Mouse (Mus musculus) thymus, adult 18-20 months (tissue): ENCODE data around the gene Rnf19b.

Source experiments
- DNase-seq, 2 experiments: peaks; one replicate each; pipeline ENCODE4 v3.0.0; 2022; ENCODE audit warnings: mixed read lengths in 2 of 2

The Rnf19b gene

DNA sequence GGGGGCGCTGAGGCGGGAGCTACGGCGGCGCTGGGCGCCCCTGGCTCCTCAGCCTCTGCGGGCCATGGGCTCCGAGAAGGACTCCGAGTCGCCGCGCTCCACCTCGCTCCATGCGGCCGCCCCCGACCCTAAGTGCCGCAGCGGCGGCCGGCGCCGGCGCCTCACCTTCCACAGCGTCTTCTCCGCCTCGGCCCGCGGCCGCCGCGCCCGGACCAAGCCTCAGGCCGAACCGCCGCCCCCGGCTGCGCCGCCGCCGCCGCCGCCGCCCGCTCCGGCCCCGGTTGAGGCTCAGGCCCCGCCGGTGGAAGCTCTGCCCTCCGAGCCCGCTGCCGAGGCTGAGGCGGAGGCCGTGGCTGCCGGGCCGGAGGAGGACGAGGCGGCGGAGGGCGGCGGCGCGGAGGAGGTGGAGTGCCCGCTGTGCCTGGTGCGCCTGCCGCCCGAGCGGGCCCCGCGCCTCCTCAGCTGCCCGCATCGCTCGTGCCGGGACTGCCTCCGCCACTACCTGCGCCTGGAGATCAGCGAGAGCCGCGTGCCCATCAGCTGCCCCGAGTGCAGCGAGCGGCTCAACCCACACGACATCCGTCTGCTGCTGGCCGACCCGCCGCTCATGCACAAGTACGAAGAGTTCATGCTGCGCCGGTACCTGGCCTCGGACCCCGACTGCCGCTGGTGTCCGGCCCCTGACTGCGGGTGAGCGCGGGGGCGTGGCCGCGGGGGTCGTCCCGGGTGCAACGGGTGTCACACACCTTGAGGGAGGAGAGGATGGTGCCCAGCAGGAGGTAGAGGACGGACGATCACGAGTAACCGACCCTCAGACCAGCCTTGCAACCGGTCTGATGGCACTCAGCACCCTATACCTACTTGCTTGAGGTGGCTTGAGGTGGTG, at the start of gene Rnf19b:
TSS of gene Rnf19b (plus strand) at position 65 of the 886 bp plus-strand sequence.
- peak; percentile 28 to 49 for DNase-seq

DNA sequence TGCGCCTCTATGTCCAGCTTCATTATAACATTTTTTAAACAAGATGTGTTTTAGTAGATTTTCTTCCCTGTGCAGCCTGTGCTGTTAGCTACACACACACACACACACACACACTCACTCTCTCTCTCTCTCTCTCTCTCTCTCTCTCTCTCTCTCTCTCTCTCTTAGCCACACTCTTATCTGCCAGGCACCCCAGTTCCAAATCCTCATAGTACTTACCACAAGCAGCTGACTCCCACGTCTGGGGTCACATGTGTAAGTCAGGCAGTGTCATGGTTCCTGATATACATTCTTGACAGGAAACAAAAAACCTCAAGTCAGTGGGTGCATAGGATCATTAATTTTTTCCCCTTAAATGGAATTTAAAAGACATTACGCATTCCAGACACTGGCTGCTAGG, 49.4 kb upstream of the Rnf19b start:
- no peak for DNase-seq

DNA sequence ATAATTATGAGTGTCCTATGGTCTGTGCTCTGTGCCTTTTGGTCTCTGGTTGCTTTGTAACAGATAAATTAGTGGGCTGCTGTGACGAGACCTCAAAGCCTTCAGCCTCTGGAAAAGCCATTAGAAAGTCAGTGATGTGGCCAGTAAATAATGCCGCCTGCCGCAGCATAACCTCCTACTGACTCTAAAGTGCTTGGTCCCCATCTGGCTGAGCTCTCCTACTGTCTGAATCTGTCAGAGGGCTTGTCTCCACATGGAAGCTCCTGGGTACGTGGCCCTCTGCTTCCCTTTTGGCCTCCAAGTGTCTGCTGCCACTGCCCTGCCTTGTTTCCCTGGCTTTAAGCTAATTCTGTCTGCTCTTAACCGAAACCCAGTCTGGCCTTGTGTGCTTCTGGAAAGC, 48.5 kb upstream of the Rnf19b start:
- no peak for DNase-seq

DNA sequence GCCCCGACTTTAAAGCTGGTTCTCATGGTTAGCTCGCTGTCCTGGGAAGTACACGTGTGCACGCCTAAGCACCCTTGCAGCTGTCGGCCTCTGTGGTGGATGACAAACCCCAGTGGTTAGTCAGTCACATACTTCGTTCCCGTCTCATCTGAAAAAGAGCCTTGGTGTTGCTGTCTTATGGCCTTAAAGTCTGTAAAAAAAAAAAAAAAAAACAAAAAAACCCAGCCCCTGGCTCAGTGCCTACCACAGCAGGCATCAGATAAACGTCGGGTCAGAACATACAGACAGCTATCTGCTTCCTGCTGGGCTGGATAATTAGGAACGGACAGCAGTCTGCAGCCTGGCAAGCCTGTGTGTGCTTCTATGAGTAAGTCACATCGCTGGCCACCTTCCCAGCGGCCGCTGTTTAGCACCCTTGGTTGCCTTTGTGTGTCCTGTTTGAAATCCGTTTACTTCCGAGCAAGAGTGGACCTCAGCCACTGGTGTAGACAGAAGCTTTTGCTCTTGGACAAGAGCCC, 46.4 kb upstream of the Rnf19b start:
- DNase-seq, result no peak

DNA sequence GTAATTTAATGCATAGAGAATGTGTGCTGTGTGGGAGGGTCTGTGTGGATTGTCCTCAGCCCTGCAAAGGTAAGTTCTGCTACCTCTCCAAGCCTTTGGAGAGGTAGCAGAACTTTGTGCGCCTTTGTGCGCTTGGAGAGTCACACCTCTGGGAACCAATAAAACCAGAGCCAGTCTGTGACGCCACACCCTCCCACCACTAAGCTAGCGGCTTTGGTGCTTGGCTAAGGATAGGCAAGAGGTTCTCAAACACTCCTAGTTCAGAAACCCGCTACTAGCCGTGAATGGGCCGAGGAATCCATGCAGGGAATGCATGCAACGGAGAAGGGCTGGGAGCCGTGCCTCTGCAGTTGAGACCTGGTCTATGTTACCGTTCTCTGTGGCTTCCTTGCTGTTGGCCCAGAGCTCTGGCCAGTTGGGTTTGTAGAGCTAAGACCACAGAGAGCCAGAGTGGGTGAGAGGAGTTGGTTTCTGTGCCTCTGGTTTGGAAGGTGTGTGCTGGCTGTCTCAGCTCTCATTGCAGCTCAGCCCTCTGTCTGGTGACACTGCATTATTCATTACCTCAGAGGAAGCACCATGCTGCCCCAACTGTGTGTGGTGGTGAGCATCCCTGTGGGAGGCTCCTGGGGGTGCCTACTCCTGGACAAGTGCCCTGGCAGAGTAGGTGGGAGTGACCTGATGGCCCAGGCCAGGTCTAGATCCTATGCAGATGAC, 44.8 kb upstream of the Rnf19b start:
- no peak for DNase-seq

DNA sequence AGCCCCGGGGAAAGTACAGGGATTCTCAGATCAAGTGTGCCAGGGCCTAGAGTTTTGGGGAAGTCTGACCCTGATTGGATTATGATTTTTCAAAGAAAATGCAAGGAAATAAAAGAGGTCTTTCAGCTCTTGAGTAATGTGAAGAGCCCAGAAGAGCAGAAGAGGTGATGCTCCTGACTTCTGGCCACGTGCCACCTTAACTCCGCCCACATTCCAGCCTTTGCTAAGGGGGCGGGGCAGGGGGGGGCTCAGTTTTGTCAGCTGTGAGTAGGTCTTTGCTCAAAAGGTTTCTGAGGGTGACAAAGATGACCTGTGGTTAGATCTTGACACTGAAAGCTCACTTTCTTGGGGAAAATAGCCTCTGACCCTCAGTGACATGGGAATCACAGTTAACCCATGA, 41.7 kb upstream of the Rnf19b start:
- DNase-seq, result no peak

DNA sequence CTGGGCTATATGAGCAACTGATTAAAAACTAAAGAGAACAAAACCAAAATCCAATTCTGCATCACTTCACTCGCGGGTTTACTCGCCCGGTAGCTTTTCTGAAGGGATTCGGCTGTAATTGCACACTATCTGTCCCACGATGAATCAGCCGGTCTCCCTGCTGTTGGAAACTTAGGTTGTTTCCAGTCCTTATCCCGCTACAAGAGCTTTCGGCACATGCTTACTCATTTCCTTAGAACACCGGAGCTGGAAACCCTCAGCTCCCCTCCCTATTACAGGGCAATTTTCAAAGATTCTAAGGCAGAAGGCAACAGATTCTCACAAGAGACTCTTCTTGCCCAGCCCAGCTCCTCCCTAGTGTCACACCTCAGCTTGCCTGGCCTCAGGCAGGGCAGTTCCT, 40.9 kb upstream of the Rnf19b start:
- DNase-seq, result no peak

DNA sequence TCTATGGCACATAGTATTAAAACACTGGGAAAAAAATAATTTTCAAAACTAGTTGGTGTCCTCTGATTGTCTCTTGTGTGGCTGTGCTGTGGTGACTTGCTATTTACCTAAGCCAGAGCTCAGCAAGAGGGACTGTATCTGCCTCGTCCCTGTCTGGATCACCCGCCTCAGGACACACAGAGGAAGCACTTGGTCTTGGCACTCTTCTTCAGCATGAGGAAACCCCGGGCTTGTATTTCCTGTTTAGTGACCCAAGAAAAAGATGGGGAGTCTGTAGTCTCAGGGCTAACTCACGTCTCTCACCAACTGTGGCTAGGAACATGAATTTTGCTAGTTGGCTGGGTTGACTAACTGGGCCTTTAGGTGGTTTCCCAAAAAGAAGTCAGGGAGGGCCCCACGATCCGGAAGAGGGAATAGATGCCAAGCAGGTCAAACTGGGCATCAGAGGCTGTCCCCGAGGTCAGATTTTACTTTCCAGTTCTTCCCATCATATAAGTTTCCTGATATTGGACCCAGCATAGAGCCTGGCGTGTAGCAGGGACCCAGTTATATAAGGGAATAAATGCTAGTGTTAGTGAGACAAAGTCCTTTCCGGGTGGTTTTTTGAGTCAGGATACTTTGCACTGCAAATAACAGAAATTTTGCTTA, 39.2 kb upstream of the Rnf19b start:
- no peak for DNase-seq

DNA sequence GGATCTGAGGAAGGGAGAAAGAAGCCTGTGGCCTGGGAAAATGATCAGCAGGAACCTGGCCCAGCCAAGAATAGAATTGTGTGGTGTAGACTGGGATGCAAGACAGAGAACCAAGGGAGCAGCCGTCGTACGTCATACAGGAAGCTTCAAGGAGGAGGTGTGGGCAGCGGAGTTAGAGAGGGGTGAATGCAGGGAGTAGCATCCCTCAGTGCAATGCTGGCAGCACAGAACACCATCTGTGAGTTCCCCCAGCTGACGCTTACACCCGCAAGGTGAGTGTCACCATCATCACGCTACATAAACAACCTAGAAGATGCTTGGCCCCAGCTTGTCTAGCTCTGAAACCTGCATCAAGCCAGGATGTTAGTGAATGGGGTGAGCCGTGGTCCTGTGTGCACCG, 38.3 kb upstream of the Rnf19b start:
- no peak for DNase-seq

DNA sequence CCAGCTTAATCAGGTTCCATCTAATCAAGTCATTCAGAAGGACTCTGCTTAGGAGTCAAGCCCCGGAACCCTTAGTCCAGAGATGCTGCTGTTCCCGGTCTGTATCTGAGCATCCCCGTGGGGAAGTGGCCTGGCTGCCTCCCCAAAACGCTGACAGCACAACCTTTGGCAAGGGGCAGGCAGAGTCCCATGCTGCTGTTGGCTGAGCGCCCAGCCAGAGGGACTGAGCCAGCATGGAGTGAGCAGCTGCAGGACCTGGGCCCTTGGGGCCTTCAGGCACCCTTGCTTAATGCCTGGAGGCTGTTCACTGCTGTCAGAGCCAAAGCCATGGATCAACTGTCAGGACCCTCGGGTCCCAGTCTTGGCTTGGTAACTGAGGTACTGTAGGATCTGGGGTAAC, 37.6 kb upstream of the Rnf19b start:
- DNase-seq, result peak in 1 of 2 experiments; percentile 23

DNA sequence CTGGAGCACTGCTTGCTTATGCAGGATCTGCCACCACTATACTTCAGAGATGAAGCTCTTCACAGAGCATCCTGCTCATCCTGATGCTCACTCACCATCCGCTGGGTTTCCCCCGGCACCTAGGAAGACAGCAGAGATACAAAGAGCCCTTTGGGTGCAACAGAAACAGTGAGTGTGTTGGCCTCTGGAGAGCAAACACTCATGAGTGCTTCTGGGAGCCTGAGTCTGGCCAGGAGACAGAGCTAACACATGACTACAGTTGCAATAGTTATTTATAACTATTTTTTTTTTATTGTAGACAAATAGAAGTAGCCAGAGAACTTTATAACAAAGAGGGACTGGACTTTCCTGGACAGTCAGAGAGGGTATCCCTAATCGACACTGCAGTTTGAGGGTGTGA, 36.6 kb upstream of the Rnf19b start:
- DNase-seq, result no peak

DNA sequence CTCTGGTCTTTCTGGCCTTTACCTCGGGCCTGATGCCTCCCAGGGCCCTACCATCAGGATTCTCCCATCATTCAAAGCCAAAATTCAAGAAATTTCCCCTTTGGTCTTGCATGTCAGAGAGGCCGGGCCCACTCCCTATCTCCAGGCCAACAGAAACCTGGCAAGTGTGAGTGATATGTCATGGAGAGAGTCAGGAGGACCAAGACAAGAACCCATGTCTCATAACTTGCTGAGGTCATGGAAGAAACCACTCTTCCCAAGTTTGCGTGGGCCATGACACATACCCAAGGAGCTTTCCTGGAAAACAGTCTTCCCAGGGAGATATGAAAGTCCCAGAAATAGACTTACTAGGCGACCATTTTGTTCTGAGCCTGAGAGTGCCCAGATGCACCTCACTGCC, 36.2 kb upstream of the Rnf19b start:
- DNase-seq, result no peak

DNA sequence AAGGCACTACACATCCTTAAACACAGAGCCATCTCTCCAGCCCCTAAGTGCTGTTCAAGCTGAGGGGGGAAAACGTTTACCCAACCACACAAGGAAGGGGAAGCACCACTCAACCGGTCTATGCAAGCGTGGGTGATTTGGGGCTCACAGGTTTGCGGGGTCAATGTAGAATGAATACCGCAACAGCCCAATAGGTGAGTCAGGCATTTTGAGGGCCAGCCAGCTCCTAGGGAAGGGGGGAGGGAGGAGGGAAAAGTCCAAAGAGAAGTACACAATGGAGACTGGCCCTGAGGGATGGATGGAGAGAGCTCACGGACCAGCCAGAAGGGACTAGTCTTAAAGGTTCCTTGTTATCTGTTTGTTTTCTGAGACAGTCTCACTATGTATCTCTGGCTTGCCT, 34.2 kb upstream of the Rnf19b start:
- no peak for DNase-seq

DNA sequence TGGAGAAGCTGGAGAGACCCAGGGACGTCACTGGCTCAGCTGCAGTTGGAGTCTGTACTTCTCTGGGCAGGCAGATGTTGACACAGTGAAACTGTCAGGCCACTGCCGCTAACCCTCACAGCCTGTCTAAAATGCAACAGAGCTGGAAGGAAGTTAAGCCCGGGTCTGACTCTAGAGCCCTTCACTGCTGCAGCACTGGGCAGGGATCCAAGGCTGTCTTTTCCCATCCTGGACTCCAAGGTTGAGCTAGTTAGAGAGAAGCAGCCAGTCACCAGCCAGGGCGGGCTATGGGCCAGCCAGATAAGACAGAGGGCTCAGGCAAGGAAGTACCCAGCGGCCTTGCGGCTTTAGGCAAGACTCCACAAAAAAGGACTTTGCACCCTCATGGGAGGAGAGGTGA, 33.3 kb upstream of the Rnf19b start:
- DNase-seq, result no peak

DNA sequence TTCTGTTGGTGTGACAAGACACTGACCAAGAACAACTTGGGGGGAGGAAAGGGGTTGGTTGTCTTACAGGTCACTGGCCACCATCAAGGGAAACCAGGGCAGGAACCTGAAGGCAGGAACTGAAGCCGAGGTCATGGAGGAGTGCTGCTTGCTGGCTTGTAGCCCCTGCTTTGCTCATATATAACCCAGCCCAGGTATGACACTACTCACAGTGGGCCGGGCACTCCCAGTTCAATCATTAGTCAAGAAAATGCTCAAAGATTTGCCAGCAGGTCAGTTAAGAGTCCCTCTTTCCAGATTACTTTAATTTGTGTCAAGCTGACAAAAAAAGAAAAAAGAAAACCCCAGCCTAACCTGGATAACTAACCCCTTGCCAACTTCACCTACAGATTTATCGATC, 32.4 kb upstream of the Rnf19b start:
- DNase-seq, result no peak

DNA sequence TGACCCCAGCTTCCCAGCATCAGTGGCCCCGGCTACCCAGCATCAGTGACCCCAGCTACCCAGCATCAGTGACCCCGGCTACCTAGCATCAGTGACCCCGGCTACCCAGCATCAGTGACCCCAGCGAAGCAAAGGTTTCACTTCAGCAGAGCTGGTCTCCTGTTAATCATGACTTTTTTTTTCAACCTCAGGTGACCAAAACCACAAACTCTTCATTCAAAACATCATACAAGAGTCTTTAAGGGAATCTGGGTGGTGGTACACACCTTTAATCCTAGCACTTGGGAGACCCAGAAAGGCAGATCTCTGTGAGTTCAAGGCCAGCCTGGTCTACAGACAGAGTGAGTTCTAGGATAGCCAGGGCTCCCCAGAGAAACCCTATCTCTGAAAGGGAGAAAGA, 27.3 kb upstream of the Rnf19b start:
- DNase-seq, result no peak

DNA sequence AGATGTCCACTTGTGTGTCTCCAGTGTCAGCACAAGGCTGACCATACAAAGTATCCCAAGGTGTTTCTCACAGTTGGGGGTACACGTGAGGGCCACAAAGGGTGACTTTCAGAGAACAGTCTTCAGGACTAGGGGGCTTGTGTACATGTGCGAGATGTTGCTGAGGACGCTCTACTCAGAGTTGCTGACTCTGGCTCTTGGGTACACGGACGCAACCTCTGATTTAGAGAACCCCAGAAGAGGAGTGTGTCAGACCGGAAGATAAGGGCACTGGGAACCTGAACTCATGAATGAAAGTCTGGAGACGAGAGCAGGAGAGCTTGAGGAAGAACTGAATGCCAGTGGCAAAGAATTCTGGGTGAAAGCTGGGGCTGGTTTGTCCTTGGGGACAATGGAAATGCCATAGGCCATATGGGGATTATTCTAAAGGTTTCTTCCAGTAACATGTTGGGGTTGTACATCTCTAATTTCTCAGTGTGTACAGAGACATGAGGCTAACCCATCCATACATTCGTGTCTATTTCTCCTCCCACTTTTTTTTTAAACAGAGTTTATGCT, 26.6 kb upstream of the Rnf19b start:
- no peak for DNase-seq

DNA sequence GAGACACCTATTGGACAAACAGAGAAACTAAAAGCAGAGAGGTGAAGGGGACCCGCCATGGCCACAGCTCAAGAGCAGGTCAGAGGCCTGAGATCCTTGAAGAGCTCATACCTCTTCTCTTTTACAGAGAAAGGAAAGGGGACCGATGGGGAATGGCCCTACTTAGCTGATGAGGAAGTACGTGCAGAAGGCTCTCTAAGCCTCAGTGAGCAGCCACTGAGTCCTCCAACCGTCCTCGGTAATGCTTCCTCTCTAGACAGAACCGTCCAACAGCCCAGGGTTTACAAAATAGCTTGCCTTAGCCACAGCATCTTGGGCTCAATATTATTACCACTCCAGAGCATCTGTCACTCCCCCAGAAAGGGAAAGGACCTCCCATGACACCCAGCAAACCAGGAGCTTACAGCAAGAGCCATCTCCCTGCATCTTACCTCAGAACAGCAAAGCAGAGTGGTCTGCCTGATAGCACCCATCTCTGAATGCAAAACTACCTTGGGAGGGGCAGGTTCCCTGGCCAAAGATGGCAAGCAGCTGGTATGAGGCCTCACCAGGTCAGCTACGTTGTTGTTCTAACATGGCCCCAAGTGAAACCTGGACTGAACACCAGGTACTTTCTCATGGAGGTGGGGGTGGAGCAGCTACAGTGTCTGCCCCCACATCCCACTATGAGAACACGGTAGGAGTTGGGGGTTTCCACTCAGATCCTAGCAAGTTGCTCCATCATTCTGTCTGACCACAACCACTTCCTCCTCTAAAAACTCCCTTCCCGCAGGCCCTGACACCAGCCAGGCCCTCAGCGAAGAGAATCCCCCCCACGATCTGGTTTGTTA, 25.7 kb upstream of the Rnf19b start:
- peak in 1 of 2 experiments; percentile 35 for DNase-seq

DNA sequence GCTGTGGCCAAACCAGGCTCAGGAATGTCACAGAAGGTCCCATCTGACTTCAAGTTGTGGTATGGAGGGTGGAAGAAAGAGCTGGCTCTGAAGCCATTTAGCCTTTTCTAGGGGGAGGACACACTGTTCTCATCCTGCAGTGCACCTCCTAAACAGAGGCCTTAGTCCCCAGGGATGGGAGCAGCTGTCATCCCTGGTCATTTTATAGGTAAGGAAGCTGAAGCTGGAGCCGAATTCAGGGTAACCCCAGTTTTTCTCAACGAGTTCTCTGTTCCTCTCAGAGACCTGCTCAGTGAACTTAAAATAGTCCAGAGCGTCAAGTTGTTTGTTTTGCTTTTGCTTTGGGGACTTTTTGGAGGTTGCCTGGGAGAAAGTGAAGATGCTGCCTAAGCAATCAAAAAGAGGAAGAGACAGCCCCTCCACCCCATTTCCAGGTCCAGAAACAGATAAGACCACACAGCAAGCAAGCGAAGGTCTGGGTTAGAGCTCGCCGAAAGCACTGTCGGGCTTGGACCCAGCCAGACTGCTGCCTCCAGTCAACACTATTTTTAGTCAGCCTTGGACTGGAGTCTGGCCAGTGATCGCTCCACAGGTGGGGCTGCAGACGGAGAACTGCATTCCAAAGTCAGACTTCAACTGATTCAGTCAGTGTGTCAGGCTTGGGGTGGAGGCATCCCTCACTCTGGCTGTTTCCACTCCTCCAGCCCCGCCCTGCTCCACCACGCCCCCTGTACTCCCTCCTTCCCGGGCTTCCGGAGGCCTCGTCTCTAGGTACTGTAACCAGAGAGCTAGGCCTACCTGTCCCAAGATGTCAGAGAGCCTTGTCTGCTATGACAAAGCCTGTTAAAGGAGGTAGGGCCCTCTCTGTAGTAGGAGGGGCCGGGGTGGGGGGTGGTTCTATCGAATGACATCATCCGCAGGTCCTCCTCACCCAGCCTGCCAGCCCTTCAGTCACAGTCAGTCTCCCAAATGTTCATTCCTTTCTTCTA, 24.8 kb upstream of the Rnf19b start:
- DNase-seq, result peak; percentile 40 to 53

DNA sequence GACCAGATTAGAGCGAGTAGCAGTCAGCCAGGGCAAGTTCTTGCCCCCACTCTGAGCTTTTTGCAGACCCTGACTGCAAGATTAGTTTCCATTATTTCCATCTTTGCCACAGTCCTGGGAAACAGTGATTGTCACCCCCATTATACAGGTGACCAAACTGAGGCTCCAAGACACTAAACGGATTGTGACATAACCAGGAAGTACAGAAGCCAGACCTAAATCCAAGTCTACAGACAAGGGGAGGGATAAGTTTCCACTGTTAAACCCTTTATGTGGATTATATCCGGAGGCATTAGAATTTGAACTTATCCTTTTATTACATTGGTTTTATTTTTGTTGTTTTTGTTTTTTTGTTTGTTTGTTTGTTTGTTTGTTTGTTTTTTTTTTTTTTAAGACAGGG, 23.8 kb upstream of the Rnf19b start:
- no peak for DNase-seq
